Mouse (Mus musculus): ENCODE results near the gene Nme1. TPM values are rescaled to one million over a fixed set of nuclear protein-coding genes. Genes with fewer than 3 reads are reported as not detected.

Gene Nme1
- polyA plus RNA-seq (2014; fragmentation: Nextera tagmentation; extraction: Ambion mirVana) = 335 and 444 TPM in 2 replicates

DNA sequence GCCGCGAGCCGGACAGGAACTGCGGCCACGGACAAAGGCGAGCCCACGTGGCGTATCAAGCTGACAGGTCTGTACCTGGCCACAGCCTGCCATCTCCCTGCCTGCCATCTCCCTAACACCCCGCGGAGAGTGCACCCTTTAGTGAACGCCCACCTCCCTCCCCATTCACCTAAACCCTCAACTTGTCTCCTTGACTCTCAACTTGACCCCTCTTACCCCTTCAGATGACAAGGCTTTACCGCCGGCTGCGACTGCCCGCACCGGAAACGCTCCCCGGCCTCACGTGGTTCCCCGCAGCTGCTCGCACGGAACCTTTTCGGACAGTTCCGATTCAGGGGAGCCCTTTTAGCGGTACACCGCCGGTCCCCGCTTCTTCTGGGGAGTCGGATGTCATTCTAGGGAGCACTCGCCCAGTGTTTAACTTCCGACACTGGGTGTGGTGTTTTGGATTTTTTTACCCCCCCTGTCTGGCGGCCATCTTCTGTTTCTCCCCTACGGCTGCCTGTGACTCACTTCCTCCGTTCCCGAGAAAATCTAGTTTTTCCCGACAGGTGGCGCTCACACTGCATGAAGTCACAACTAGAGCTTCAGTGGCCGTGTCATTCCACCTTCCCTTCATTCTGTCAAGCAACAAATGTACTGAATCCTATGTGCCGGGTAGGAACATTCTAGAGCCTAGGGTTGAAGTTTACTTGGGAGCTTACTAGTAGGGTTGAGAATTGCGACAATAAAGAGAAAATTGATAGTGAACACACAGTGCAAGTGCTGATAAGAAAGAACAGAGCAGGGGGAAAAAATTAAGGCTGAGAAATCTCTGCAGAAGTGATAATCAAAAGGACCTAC, at the start of gene Nme1, which contains the start of gene Gm20390:
Nme1 (minus strand) TSS at position 517 of the 843 bp plus-strand sequence.
Gm20390 (minus strand) TSS at position 289 of the 843 bp plus-strand sequence.
- no peaks in the 10 kb centered on the region for H3K4me1 ChIP-seq (ENCODE audit: control insufficient read depth, insufficient read depth, low read length)
- H3K4me2 ChIP-seq (ENCODE audit: low read depth, low read length) = peak within 1 kb of the TSS; percentile 69
- peaks cover 14% of the 10 kb centered on the region for H3K36me3 ChIP-seq (ENCODE audit: control insufficient read depth, insufficient read depth, low read length)
- ATAC-seq (ENCODE audit: low read depth) = peak; percentile 96
- H3K27ac ChIP-seq (ENCODE audit: low read depth, low read length) = peak within 1 kb of the TSS; percentile 84
- no peaks in the 10 kb centered on the region for H3K27me3 ChIP-seq (ENCODE audit: control insufficient read depth, insufficient read depth, low read length)
- peak within 1 kb of the TSS; percentile 79 for H3K4me3 ChIP-seq (ENCODE audit: low read depth, low read length)
- no peaks in the 10 kb centered on the region for H3K9me3 ChIP-seq (ENCODE audit: control insufficient read depth, low read length)
- WGBS = under 1% methylated on average over 40 of the region's 40 CpGs
- peak within 1 kb of the TSS; percentile 74 for H3K9ac ChIP-seq (replicated peaks; ENCODE audit: low read depth, low read length)

DNA sequence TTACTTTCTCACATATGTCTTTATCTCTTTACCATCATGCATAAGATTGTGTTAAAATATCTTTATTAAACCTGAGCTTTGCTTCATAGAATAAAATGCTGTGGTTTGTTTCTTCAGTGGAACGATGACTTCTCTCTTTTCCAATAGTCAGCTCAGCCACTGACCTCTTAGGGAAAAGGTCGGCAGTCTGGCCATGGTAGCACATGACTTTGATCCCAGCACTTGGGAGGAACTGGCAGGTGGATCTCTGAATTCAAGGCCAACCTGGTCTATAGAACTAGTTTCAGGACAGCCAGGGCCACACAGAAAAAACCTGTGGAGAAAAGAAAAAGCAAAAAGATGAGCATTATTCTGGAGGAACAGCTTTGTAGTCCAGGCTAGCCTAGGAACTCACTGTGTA, 35.0 kb upstream of the Nme1 start:
- 0 out of 2 replicates have a peak, but pooled peaks cover 9% of the 10 kb centered on the region for H3K4me1 ChIP-seq (ENCODE audit: control insufficient read depth, insufficient read depth, low read length)
- no peak overlapping the region for H3K9ac ChIP-seq (replicated peaks; ENCODE audit: low read depth, low read length)
- H3K36me3 ChIP-seq (ENCODE audit: control insufficient read depth, insufficient read depth, low read length) = no peaks in the 10 kb centered on the region
- WGBS = 96% methylated on average over 2 of the region's 2 CpGs
- no peak for ATAC-seq (ENCODE audit: low read depth)
- H3K27ac ChIP-seq (ENCODE audit: low read depth, low read length) = no peak overlapping the region
- H3K4me2 ChIP-seq (ENCODE audit: low read depth, low read length) = no peak overlapping the region
- H3K4me3 ChIP-seq (ENCODE audit: low read depth, low read length) = no peak overlapping the region
- H3K9me3 ChIP-seq (ENCODE audit: control insufficient read depth, low read length) = no peaks in the 10 kb centered on the region
- H3K27me3 ChIP-seq (ENCODE audit: control insufficient read depth, insufficient read depth, low read length) = no peaks in the 10 kb centered on the region

DNA sequence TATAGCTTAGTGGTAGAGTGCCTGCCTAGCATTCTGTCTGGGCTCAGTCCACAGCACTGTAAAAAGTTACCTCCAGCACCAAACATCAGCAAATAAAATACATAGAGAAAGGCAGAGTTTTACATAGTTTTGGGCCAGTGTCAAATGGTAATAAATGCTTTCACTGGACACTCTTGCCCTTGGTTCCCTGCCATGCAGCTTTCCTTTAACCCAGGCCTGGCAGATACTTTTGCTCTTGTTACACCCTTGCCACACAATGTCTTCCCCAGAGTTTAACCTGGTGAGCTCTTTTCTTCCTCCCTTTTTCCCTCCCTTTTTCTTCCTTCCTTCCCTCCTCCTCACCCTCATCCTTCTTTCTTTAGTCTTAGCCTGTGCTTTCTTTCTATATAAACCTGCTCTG, 31.0 kb upstream of the Nme1 start:
- no peaks in the 10 kb centered on the region for H3K36me3 ChIP-seq (ENCODE audit: control insufficient read depth, insufficient read depth, low read length)
- H3K4me3 ChIP-seq (ENCODE audit: low read depth, low read length) = no peak overlapping the region
- no peaks in the 10 kb centered on the region for H3K9me3 ChIP-seq (ENCODE audit: control insufficient read depth, low read length)
- peaks cover 21% of the 10 kb centered on the region for H3K4me1 ChIP-seq (ENCODE audit: control insufficient read depth, insufficient read depth, low read length)
- H3K4me2 ChIP-seq (ENCODE audit: low read depth, low read length) = no peak overlapping the region
- H3K27me3 ChIP-seq (ENCODE audit: control insufficient read depth, insufficient read depth, low read length) = peaks cover 2% of the 10 kb centered on the region; the same call in 1 of the 2 replicates
- no peak overlapping the region for H3K27ac ChIP-seq (ENCODE audit: low read depth, low read length)
- no peak for ATAC-seq (ENCODE audit: low read depth)
- H3K9ac ChIP-seq (replicated peaks; ENCODE audit: low read depth, low read length) = no peak overlapping the region

DNA sequence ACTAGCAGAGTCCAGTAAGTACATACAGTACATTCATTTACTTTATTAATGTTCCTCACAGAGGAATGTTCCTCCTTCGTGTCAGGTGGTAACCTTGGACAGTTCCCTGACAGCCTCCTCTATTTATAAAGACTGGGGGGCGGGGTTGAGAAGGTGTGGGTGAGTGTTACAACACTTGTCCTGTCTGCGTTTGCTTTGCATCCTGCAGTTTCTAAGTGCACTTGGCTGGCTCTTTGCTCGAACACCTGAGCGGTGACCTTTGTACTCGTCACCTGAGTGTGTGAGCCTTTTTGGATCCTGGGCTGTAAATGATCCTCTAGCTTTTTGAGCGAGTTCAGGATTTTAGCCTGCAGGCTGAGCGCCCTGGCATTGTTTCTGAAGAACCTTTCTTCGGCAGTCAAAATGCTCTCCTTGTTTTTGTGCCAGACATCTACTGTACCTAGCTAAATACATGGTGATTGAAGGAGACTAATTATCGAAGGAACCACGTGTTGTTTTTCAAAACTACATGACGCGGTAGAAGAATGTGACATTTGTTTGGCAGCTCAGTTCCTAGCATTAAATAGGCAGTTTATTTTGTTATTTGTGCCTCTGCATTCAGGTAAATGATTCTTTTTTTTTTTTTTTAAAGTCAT, 28.9 kb upstream of the Nme1 start:
- H3K9me3 ChIP-seq (ENCODE audit: control insufficient read depth, low read length) = no peaks in the 10 kb centered on the region
- H3K36me3 ChIP-seq (ENCODE audit: control insufficient read depth, insufficient read depth, low read length) = no peaks in the 10 kb centered on the region
- H3K27me3 ChIP-seq (ENCODE audit: control insufficient read depth, insufficient read depth, low read length) = peaks cover 2% of the 10 kb centered on the region; the same call in 1 of the 2 replicates
- no peak for ATAC-seq (ENCODE audit: low read depth)
- peaks cover 21% of the 10 kb centered on the region for H3K4me1 ChIP-seq (ENCODE audit: control insufficient read depth, insufficient read depth, low read length)
- peak overlapping the region; percentile 96 for H3K4me2 ChIP-seq (ENCODE audit: low read depth, low read length)
- 32% methylated on average over 13 of the region's 13 CpGs for WGBS
- peak overlapping the region; percentile 90 for H3K4me3 ChIP-seq (ENCODE audit: low read depth, low read length)
- peak overlapping the region; percentile 94 for H3K9ac ChIP-seq (replicated peaks; ENCODE audit: low read depth, low read length)
- H3K27ac ChIP-seq (ENCODE audit: low read depth, low read length) = no peak overlapping the region

DNA sequence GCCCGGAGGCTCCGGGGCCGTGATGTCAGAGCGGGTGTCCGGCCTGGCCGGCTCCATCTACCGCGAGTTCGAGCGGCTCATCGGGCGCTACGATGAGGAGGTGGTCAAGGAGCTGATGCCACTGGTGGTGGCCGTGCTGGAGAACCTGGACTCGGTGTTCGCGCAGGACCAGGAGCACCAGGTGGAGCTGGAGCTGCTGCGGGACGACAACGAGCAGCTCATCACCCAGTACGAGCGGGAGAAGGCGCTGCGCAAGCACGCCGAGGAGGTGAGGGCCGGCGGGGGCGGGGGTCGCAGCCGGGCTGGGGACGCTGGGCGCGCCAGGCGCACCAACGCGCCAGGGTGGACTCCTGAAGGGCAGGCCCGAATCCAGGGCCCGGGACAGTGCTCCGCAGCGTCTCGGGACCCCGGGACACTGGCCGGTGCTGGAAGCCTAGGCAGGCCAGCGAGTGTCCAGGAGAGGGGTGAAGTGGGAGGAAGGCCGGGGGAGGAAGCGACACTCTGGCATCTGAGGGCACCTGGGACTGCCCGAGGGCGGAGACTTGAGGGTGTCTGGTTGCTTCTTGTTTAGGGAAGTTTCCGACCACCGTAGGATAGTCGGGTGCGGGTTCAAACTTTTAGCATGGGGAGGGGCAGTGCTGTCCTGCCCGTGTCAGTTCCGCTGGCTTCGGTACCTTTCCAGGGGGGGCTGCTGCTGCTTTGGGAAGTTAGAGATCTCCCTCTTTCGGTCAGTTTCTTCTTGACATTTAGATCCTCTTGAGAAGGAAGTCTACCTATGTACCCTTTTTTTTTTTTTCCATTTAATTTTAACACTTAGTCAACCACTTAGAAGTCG, 28.2 kb upstream of the Nme1 start:
- Histone ChIP-seq H3K9me3 (ENCODE audit: control insufficient read depth, low read length) (no peaks in the 10 kb centered on the region), H3K9ac (replicated peaks; ENCODE audit: low read depth, low read length) (peak overlapping the region; percentile 94), H3K36me3 (ENCODE audit: control insufficient read depth, insufficient read depth, low read length) (no peaks in the 10 kb centered on the region), H3K27me3 (ENCODE audit: control insufficient read depth, insufficient read depth, low read length) (peaks cover 2% of the 10 kb centered on the region; the same call in 1 of the 2 replicates), H3K27ac (ENCODE audit: low read depth, low read length) (peak overlapping the region; percentile 95), H3K4me2 (ENCODE audit: low read depth, low read length) (peak overlapping the region; percentile 96), H3K4me1 (ENCODE audit: control insufficient read depth, insufficient read depth, low read length) (peaks cover 21% of the 10 kb centered on the region), H3K4me3 (ENCODE audit: low read depth, low read length) (peak overlapping the region; percentile 90)
- ATAC-seq (ENCODE audit: low read depth) = peak; percentile 73
- under 1% methylated on average over 55 of the region's 58 CpGs for WGBS

DNA sequence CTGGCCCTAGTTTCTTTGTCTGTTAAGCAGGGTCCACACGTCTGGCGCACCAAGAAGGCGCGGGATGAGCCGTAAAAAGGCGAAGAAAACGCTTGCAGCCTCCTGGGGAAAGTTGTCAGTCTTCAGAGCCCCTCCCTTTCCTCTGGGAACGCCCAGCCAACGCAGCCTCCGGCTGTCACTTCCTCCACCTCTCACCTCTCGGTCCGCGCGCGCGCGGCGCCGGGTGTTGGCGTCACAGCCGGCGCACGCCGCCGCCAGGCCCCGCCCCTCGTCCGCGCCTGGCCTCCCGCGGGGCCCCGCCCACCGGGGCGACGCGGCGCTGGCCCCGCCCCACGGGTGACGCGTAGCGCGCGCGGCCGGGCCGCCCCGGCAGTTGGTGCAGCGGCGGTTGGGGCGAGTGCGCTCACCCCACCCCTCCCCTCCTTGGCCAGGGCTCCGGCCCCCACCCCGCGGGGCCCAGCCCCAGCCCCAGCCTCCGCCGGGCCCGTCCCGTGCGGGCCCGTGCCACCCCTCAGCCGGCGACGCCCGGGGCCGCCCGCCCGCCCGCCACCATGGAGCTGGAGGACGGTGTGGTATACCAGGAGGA, 27.5 kb upstream of the Nme1 start, which contains the start of gene Spag9:
Spag9 (plus strand) TSS at position 372 of the 586 bp plus-strand sequence.
- Histone ChIP-seq H3K9me3 (ENCODE audit: control insufficient read depth, low read length) (no peaks in the 10 kb centered on the region), H3K4me2 (ENCODE audit: low read depth, low read length) (peak within 1 kb of the TSS; percentile 96), H3K4me1 (ENCODE audit: control insufficient read depth, insufficient read depth, low read length) (peaks cover 21% of the 10 kb centered on the region), H3K36me3 (ENCODE audit: control insufficient read depth, insufficient read depth, low read length) (no peaks in the 10 kb centered on the region), H3K27me3 (ENCODE audit: control insufficient read depth, insufficient read depth, low read length) (peaks cover 2% of the 10 kb centered on the region; the same call in 1 of the 2 replicates), H3K9ac (replicated peaks; ENCODE audit: low read depth, low read length) (peak within 1 kb of the TSS; percentile 94), H3K4me3 (ENCODE audit: low read depth, low read length) (peak within 1 kb of the TSS; percentile 90), H3K27ac (ENCODE audit: low read depth, low read length) (peak within 1 kb of the TSS; percentile 95)
- under 1% methylated on average over 49 of the region's 70 CpGs for WGBS
- ATAC-seq (ENCODE audit: low read depth) = peak; percentile 92

DNA sequence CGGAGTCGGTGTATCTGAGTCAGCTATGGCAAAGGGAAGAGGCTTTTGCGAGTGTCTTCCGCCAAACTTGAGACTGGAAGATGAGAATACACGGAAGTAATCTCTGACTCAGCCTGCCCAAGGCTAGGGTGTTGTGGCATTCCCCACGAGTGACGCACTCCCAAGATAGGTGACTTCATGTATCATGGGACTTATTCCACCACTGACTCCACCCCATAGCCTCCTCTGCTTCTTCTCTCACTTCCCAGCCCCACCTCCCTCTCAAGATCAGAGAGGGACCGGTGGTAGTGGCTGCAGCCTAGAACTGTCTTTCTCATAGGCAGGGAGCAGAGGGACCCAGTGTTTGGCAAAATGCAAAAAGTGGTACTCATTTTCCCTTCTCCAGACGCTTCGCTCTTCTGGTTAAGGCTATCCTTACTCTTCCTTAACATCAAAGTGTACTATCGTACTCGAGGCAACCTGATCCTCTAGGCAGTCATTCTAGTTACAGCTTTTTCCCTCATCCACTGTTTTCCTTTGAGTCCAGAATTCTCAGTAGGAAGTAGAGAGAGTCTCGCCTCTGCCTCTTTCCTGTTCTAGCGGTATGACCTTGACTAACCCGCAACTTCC, 26.9 kb upstream of the Nme1 start:
- WGBS = 6% methylated on average over 15 of the region's 15 CpGs
- H3K4me2 ChIP-seq (ENCODE audit: low read depth, low read length) = peak overlapping the region; percentile 80
- peak overlapping the region; percentile 90 for H3K4me3 ChIP-seq (ENCODE audit: low read depth, low read length)
- peak overlapping the region; percentile 94 for H3K9ac ChIP-seq (replicated peaks; ENCODE audit: low read depth, low read length)
- H3K4me1 ChIP-seq (ENCODE audit: control insufficient read depth, insufficient read depth, low read length) = peaks cover 21% of the 10 kb centered on the region
- H3K27me3 ChIP-seq (ENCODE audit: control insufficient read depth, insufficient read depth, low read length) = peaks cover 2% of the 10 kb centered on the region; the same call in 1 of the 2 replicates
- ATAC-seq (ENCODE audit: low read depth) = peak; percentile 43; the same call in 1 of the 2 replicates
- peak overlapping the region; percentile 95 for H3K27ac ChIP-seq (ENCODE audit: low read depth, low read length)
- H3K36me3 ChIP-seq (ENCODE audit: control insufficient read depth, insufficient read depth, low read length) = no peaks in the 10 kb centered on the region
- no peaks in the 10 kb centered on the region for H3K9me3 ChIP-seq (ENCODE audit: control insufficient read depth, low read length)

DNA sequence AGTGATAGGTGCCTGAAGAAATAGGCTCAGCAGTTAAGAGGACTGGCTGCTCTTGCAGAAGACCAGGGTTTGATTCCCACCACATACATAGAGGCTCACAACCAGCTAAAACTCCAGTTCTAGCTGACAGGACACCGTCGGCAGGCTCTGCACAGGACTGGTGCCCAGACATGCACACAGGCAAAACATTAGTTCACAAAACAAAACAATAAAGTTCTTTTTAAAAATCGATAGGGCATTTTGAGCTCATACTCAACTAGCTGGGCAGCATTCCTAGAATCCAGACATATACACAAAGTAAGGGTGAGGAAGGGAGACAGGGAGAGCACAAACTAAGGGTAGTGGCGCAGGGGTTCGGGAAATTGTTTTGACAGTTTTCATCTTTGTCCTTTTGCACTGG, 26.2 kb upstream of the Nme1 start:
- Histone ChIP-seq H3K27ac (ENCODE audit: low read depth, low read length) (peak overlapping the region; percentile 95; the same call in 1 of the 2 replicates), H3K27me3 (ENCODE audit: control insufficient read depth, insufficient read depth, low read length) (peaks cover 2% of the 10 kb centered on the region; the same call in 1 of the 2 replicates), H3K4me1 (ENCODE audit: control insufficient read depth, insufficient read depth, low read length) (peaks cover 21% of the 10 kb centered on the region), H3K36me3 (ENCODE audit: control insufficient read depth, insufficient read depth, low read length) (no peaks in the 10 kb centered on the region), H3K9me3 (ENCODE audit: control insufficient read depth, low read length) (no peaks in the 10 kb centered on the region), H3K9ac (replicated peaks; ENCODE audit: low read depth, low read length) (no peak overlapping the region), H3K4me2 (ENCODE audit: low read depth, low read length) (peak overlapping the region; percentile 80), H3K4me3 (ENCODE audit: low read depth, low read length) (peak overlapping the region; percentile 90; the same call in 1 of the 2 replicates)
- no peak for ATAC-seq (ENCODE audit: low read depth)
- 68% methylated on average over 5 of the region's 5 CpGs for WGBS
